Mouse (Mus musculus) brain, embryonic 14.5 days (tissue): ENCODE results near the gene Cavin1.

Experiments
- CTCF ChIP-seq: fragments of 200-500 bp; IDR thresholded peaks from 2 replicates; pipeline ENCODE4 v1.5.1; 2012; ENCODE audit warnings: inconsistent platforms, mild to moderate bottlenecking, moderate library complexity, borderline replicate concordance; ENCODE audit not compliant: insufficient read depth, insufficient read length; ENCODE audit errors: extremely low read depth
- POLR2A ChIP-seq: fragments of 200-500 bp; IDR thresholded peaks from 2 replicates; pipeline ENCODE4 v1.6.1; 2012; ENCODE audit warnings: mild to moderate bottlenecking, inconsistent platforms, borderline replicate concordance; ENCODE audit not compliant: poor library complexity, insufficient read depth, insufficient read length, severe bottlenecking; ENCODE audit errors: extremely low read depth

- TF ChIP-seq CTCF (no peak), POLR2A (no peak)
Observed at GRCm38 (mm10) chr11:100930611-100931010, 40.1 kb downstream of the Cavin1 start.
